Mouse (Mus musculus) brain, embryonic 18.5 days (tissue): Measurements from ENCODE around the gene Ptprs.

Experiments
- DNase-seq: peaks from one replicate; pipeline ENCODE4 v3.0.0-alpha.2; 2012; ENCODE audit warnings: low read depth, low spot score

Ptprs gene

GRCm38 (mm10) chr17:56425584-56425914 lies 50.7 kb downstream of the Ptprs start:
- no peak for DNase-seq

GRCm38 (mm10) chr17:56424726-56425583 lies 51.3 kb downstream of the Ptprs start:
- no peak for DNase-seq

DNA sequence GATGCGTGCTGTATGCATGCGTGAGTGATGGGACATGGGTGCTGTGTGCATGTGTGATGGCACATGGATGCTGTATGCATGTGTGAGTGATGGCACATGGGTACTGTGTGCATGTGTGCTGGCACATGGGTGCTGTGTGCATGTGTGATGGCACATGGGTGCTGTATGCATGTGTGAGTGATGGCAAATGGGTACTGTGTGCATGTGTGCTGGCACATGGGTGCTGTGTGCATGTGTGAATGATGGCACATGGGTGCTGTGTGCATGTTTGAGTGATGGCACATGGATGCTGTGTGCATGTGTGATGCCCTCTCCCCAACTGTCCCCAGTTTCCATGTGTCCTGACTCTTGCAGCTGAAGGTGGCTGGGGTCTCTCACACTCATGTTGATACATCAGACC lies 56.3 kb downstream of the Ptprs start:
- no peak for DNase-seq

DNA sequence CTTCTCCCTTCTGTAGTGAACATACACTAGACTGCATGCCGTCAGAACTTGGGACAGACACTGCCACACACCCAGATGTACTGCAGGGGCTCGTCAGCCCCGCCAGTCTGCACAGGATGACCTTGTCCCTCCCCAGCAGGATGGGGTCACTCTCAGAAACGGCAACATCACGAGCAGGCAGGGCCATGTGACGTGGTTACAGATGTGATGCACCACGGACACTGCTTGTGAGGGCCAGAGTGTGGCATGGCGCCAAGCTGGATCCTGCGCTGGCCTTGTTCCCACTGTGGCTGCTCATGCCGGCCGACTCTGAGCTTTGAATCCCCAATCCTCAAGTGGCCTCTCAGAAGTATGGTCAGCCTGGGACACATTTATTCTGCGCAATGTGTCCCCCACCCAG lies 58.0 kb downstream of the Ptprs start:
- DNase-seq, result no peak

DNA sequence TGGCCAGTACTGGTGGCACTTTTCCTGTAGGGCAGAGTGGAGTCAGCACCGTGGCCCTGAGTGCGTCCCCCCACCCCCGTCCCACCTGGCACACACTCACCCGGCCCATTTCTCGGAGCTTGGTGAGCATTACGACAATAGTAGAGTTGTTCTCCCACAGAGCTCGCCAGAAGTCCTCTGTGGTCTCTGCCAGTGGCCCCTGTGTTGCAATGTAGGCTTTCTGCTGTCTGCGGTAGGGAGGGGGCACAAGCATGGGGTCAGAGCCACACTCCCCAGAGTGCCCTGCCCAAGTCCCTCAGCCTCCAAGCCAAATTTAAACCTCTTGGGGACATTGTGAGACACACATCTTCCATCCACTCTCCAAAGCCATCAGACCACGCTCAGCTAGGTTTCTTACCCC lies 61.5 kb downstream of the Ptprs start:
- DNase-seq, result no peak

DNA sequence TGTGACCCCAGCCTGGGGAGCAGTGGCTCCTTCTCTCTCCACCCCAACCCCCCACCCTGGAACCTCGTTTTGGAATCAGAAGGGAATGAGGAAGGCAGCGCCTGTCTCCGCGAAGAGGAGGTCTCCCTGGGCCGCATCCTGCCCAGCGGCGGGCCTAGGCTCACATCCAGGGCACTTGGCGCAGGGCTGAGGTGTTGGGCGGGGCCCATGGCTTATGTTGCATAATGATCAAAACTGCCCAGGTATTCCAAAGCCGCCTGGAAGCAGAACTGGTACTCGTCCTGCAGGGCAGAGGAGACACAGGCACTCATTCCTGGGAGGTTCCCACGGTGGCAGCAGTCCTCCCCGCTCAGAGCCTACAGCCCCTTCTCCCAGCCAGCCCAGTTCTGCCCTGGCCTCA lies 63.2 kb downstream of the Ptprs start:
- no peak for DNase-seq

DNA sequence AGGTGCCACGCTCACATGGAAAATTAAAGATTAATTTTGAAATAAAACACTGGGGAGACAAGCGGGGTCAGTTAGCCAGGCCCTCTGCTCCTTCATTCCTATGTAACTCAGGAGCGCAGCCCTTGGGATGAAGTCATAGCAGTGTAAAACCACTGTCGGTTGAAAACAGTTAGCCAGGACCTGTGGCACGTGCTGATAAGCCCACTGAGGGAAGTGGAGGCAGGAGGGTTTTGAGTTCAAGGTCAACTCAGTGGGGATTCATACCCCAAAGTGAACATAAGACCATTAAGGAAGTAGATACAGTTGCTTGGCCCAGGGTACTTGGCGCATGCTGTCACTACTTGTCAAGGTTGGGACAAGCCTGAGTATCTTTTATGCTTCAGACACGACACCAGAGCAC lies 64.8 kb downstream of the Ptprs start:
- no peak for DNase-seq

GRCm38 (mm10) chr17:56409759-56410158 lies 66.5 kb downstream of the Ptprs start:
- DNase-seq, result no peak

DNA sequence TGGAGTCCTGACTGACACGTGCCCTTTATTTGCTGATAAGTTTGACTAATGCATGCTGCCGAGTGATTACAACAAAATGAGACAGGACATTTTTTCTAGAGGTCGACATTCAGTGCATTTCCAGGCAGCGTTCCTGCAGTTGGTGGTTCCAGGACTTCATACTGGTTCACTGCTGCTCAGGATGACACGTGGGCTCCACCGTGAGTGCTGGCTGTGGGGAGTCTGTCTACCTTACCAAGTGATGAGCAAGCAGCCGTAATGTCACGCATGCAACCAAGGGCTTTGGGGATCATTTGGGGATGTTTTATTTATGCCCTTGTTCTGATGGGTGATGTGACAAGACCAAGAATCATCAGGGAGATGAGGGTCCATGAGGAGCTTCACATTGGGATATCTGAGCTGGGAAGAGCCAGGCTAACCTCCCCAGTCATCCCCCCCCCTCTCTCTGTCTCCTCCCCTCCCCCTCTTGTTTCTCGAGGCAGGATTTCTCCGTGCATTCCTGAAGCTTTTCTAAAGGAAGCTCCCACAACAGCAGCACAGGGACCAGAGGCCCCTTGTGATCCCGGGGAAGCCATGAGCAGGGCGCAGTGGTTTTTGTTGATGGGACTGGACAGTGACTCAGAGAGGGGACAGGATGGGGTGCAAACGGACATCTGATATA lies 67.2 kb downstream of the Ptprs start:
- no peak for DNase-seq

- no peak for DNase-seq
Measured at GRCm38 (mm10) chr17:56407379-56407778, 68.9 kb downstream of the Ptprs start.

DNA sequence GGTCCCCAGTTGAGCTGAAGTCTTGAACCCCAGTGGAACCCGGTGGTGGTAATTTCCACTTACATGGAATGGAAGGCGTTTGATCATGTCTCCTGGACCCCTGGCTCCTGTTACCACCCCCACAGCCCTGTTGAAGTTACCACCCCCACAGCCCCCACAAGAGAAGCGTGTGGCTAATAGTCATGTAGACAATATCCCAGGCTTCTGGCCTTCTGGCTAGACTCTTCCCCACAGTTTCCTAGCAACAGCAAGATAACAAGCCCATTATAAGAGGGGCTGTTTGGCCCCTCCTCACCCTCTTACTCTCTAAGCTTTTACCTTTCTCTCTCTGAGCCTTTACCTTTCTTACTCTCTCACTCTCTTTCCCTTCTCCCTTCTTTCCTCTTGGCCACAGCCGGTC lies 69.4 kb downstream of the Ptprs start:
- DNase-seq, result no peak

DNA sequence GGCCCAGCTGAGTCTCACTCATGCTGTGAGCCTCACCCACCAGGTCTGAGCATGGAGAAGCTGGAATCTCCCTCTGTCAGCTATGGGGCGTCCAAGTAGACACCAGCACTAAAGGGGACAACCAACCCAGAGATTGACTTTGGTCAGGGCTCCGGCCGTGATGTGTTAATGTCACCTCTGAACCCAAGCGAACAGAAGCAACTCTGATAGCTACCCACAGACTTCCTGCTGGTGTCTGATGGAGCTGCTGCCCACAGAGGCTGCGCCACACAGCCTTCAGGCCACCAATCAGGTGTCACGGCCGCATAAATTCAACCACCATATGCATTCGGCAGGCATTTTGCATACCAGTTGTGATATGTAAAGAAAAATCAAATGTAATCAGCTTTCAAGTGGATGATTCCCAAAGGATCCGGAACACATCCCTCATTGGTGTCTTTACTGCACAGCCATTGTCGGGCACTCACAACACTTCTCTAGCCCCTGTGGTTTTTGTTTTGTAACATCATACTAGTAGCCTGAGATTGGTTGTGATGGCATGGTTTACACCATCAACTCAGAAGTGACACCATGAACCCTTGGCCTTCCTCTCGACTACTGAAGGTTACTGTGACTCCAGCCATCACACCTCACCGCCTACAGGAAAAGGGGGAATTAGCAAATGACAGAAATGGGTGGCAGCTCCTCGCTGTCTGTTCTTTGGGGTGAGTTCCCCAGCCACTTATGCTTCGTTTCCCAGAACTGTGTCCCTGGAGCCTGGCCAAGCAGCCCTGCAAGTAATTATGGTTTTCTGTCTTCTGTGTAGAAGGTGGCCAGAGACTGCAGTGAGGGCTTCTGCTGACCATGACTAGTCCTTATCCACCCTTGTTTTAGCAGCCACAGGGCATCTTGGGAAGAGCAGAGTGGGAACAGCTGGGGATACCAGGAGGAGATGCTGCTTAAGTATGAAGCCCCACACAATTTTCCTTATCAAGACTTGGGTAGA lies 70.1 kb downstream of the Ptprs start:
- DNase-seq, result no peak

- no peak for DNase-seq
Measured at GRCm38 (mm10) chr17:56405341-56405740, 70.9 kb downstream of the Ptprs start.

GRCm38 (mm10) chr17:56401051-56401521 lies 75.2 kb downstream of the Ptprs start:
- no peak for DNase-seq

DNA sequence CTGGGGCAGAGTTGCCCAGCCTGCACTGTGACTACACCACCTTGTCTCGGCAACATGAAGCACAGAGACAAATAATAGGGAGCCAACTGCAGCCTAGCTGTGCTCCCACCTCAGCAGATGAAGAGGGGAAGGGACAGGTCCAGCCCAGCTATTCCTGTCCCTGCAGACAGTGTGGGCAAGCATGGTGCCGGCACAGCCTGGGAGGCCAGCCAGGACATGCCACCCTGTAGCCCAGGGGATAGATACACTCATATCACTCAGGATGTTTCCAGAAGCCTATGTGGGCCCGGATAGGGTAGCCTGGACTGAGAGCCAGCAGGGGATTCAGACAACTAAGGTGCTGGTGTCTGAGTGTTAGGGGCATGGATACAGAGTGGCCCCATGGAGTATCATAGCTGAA lies 76.1 kb downstream of the Ptprs start:
- no peak for DNase-seq

GRCm38 (mm10) chr17:56396051-56396450 lies 80.2 kb downstream of the Ptprs start:
- no peak for DNase-seq

DNA sequence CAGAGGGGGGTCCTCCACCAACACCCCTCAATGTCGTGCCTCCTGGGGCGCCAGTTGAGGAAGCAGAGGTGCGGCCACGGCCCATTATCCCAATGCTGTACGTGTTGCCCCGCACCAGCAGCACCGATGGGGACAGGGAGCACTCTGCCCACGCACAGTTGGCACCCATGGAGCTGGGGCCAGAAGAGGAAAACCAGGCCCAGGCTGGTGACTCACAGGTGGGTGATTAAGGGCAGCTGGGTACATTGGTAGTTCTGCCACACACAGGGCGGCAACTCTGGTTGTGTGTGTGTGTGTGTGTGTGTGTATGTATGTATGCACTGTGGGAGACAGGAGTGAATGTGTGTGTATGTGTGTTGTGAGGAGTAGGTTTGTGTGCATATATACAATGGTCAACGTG lies 82.4 kb downstream of the Ptprs start:
- DNase-seq, result no peak

GRCm38 (mm10) chr17:56393238-56393637 lies 83.0 kb downstream of the Ptprs start:
- no peak for DNase-seq

DNA sequence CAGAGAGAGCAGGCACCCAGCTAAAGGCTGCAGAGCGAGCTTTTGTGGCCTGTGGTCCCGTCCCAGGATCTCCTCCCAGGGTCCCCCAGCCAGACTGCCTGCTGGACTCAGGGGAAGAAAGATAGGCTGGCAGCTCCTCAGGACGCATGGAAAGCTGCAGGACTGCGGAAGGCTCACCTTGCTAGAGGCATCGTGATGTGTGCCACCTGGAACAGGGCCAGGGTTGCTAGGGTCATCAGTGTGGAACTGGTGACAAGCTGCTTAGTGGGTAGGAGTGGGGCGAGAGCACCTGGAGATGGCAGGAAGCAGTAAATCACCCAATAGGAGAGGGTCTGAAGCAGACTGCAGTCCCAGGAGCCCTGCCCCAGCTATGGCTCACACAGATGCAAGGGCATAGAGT lies 88.7 kb downstream of the Ptprs start:
- DNase-seq, result no peak

DNA sequence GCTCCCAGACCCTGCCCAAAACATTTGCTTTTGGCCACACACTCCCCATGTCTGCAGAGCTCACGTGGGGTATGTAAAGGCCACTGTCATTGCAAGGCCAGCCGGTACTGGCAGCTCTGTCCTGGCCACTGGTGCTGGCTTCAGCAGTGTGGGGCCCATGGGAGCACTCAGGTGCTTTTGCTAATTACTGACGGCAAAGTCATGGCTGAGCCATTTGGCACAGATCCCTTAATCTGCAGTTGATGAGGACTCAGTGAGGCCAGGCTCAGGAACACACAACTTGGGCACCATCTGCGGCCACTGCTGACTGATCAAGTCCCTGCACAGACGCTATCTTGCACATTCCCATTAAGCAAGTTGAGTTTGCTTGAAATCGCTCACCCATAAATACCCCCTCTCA lies 91.4 kb downstream of the Ptprs start:
- no peak for DNase-seq

DNA sequence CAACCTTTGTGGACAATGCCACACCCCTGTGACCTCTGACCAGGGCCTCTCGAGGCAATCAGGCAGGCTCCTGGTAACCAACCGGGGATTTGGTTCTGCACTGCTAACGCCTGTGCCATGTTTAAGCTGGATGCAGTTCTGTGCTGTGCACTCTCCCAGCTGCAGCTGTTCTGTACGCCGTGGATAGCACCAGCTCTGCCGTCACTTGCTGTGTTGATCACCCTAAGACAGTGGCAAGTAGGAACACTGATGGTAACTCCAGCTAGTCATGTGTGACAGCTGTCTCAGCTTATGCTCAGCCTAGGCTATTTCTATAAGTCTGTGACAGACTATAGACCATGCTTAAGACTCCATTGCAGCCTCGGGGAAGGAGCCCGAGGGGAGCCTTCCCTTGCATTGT lies 93.3 kb downstream of the Ptprs start:
- DNase-seq, result no peak

GRCm38 (mm10) chr17:56381183-56381582 lies 95.1 kb downstream of the Ptprs start:
- no peak for DNase-seq
